Mouse (Mus musculus): ENCODE results near the gene Rp2.

DNA sequence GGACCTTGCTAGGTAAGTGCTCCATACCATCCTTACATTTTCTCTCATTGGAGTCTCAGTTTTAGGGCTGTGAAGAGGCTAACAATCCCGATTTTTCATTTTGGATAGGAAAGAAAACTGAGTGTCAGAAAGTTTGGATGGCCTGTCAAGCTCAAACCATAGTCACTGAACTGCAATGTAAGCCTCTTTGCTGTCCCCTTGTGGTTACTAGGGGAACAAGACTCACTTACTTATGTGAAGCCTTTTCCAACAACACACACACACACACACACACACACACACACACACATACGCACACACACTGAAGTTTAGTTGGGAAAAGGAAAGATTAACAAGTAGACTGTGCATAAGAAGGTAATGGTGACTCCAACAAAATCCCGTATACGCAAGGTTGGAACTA is 39.8 kb downstream of the Rp2 start:
- TF ChIP-seq CTCF (IDR thresholded peaks at IDR 0.05) (peak; percentile 66), EP300 (IDR thresholded peaks at IDR 0.05) (no peak)

Measured in lung, postnatal 0 days (tissue).